26 mouse cellular contexts compared by ENCODE assay signal in genomic region chr17:44325314-44325713, GRCm38 (mm10).
"Had no signal": no experiment of that assay in that cellular context is flagged by ENCODE, and none has a peak within 500 bp of the region (broad histone marks: within the 10 kb centered on the region; RNA-seq: fewer than 3 reads in every experiment).

No protein-coding gene starts in this region.

- H3K9ac ChIP-seq: embryonic facial prominence, embryonic 12.5 days; embryonic facial prominence, embryonic 13.5 days; embryonic facial prominence, embryonic 15.5 days; forebrain, embryonic 12.5 days; forebrain, embryonic 13.5 days; forebrain, postnatal 0 days had no signal

- H3K4me3 ChIP-seq: embryonic facial prominence, embryonic 10.5 days; embryonic facial prominence, embryonic 12.5 days; embryonic facial prominence, embryonic 13.5 days; embryonic facial prominence, embryonic 15.5 days; erythroblast, embryonic 14.5 days; forebrain, embryonic 10.5 days; forebrain, embryonic 12.5 days; forebrain, embryonic 13.5 days; gastrocnemius, adult 2 months; heart, adult 2 months; heart, embryonic 10.5 days had no signal

- H3K9me3 ChIP-seq: embryonic facial prominence, embryonic 10.5 days; embryonic facial prominence, embryonic 12.5 days; embryonic facial prominence, embryonic 13.5 days; embryonic facial prominence, embryonic 15.5 days; forebrain, embryonic 10.5 days; forebrain, embryonic 12.5 days; forebrain, embryonic 13.5 days; heart, embryonic 10.5 days had no signal

- H3K27me3 ChIP-seq: embryonic facial prominence, embryonic 12.5 days; embryonic facial prominence, embryonic 13.5 days; embryonic facial prominence, embryonic 15.5 days; forebrain, embryonic 12.5 days; forebrain, embryonic 13.5 days had no signal

- DNase-seq: cerebellum, adult 9-10 months; cerebellum, adult 9-11 months; cerebellum, postnatal 10 days; cerebellum, postnatal 14 days; cerebellum, postnatal 25 days; cerebellum, postnatal 36 days; embryo, embryonic 11 days; forebrain, postnatal 0 days; gastrocnemius, adult 2 months; gastrocnemius, postnatal 10 days; gastrocnemius, postnatal 14 days; gastrocnemius, postnatal 25 days; gastrocnemius, postnatal 36 days; heart, adult 18-20 months; heart, adult 2 months had no signal

- H3K27ac ChIP-seq: embryonic facial prominence, embryonic 10.5 days; embryonic facial prominence, embryonic 12.5 days; embryonic facial prominence, embryonic 13.5 days; embryonic facial prominence, embryonic 15.5 days; forebrain, embryonic 10.5 days; forebrain, embryonic 12.5 days; forebrain, embryonic 13.5 days; gastrocnemius, adult 2 months; heart, adult 2 months; heart, embryonic 10.5 days had no signal

- ATAC-seq: forebrain, embryonic 13.5 days; forebrain, embryonic 14.5 days; forebrain, embryonic 16.5 days; forebrain, postnatal 0 days had no signal

- H3K4me1 ChIP-seq: heart, embryonic 10.5 days had no signal

- H3K4me2 ChIP-seq: embryonic facial prominence, embryonic 12.5 days; embryonic facial prominence, embryonic 13.5 days; embryonic facial prominence, embryonic 15.5 days; forebrain, embryonic 12.5 days; forebrain, embryonic 13.5 days had no signal

- H3K36me3 ChIP-seq: embryonic facial prominence, embryonic 10.5 days; embryonic facial prominence, embryonic 12.5 days; embryonic facial prominence, embryonic 13.5 days; embryonic facial prominence, embryonic 15.5 days; forebrain, embryonic 10.5 days; forebrain, embryonic 12.5 days; heart, embryonic 10.5 days had no signal
